9 mouse cellular contexts compared by ENCODE assay signal in the genomic region with DNA sequence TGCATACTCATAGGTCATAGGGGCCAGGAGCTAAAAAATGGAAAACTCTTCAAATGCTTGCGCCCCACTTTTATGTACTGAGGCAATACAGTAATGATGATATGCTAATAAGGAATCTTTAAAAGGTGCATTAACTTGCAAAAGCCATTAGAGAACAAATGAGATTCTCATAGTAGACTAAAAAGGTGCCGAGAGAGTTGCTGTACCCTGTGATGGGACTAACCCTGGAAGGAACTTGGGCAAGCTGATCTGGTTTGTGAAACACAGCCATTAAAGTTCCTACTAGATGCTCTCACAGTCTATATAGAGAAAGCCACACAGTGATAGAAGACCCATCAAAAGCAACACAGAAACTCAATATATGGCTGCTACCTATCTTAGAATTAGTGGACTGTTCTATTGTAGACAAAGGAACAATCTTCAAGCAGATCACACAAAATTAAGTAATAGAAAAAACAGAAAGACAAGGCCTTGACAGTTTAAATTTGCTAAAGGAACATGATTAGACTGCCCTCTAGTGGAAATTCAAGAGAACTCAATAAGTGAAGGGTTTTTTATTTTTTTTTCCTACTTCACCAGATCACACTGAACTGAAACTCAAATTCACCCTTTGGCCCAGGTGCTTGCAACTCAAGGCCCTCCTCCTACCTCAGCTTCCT. TPM values are rescaled to one million over a fixed set of nuclear protein-coding genes. Genes with fewer than 3 reads are reported as not detected.
A peak's percentile ranks its signal among the peaks of the same experiment; 100 is the strongest.
DNase-seq lines count a peak whose midpoint lies in the region; ATAC-seq lines count a peak whose summit lies in the region.
"Had no signal": no experiment of that assay in that cellular context is flagged by ENCODE, and none has a peak within 500 bp of the region (broad histone marks: within the 10 kb centered on the region; RNA-seq: fewer than 3 reads in every experiment).

No protein-coding gene starts in this region.

- ATAC-seq in megakaryocyte, adult 5-6 weeks (ENCODE audit: poor library complexity, severe bottlenecking): peak; percentile 41; the same call in 1 of the 2 replicates
- ATAC-seq in monocyte, adult 5-6 weeks (replicated peaks; ENCODE audit: insufficient number of reproducible peaks, low FRiP score, low TSS enrichment, poor library complexity, severe bottlenecking): no peak

- peak; percentile 48 for DNase-seq in heart, adult 11 months
- no peak for DNase-seq in heart, postnatal 25 days (ENCODE audit: low spot score)
- DNase-seq in CD4-positive helper T cell, adult 2 months (ENCODE audit: low read depth, low spot score): peak; percentile 44
- DNase-seq in c-Kit-positive CD71-positive TER-119-positive erythroid progenitor cells, embryonic 14.5 days (ENCODE audit: low spot score): peak; percentile 14
- DNase-seq in ovary, adult 18-20 months (ENCODE audit: low spot score): no peak
- DNase-seq in frontal cortex, postnatal 36 days (ENCODE audit: low spot score in 2 of 2): no peak
- DNase-seq: kidney, postnatal 25 days had no signal

- intact Hi-C loops in heart, postnatal 25 days (cut with DNase I): loop anchor here (2.0 to 5.0 kb wide), 2 partner anchors 220 to 1183 kb away; no protein-coding TSS in a partner anchor

RNA-seq across cellular contexts. Expression of a gene that starts 24.3 kb away (rescaled TPM):
- total RNA-seq in heart, postnatal 25 days (2021): 10 to 100 TPM; 84.2 to 88.3 TPM
- 41.5 and 50.7 TPM in 2 replicates for total RNA-seq in megakaryocyte, adult 5-6 weeks (2015)
- 37.2 and 39.8 TPM in 2 replicates for total RNA-seq in megakaryocyte, adult 5-6 weeks (2017)
- 28.6 to 38.3 TPM (median 35.3 TPM) in 3 replicates for total RNA-seq in monocyte, adult 5-6 weeks (2017)

Comparison
In these comparisons a context has a peak if more than half of its experiments do, and no peak if none do; other contexts are left out.
1. DNase-seq: peak in heart, adult 11 months (single experiment), CD4-positive helper T cell, adult 2 months (single experiment) and c-Kit-positive CD71-positive TER-119-positive erythroid progenitor cells, embryonic 14.5 days (single experiment); none in heart, postnatal 25 days (single experiment), ovary, adult 18-20 months (single experiment) and frontal cortex, postnatal 36 days (0 of 2).